Mouse (Mus musculus): Measurements from ENCODE around the gene Vmn2r45.
"Not testable (repeated sequence)": the region's sequence is repeated elsewhere in the genome, so short reads cannot be mapped to it uniquely, and the experiment has no call there.

Vmn2r45 gene

DNA sequence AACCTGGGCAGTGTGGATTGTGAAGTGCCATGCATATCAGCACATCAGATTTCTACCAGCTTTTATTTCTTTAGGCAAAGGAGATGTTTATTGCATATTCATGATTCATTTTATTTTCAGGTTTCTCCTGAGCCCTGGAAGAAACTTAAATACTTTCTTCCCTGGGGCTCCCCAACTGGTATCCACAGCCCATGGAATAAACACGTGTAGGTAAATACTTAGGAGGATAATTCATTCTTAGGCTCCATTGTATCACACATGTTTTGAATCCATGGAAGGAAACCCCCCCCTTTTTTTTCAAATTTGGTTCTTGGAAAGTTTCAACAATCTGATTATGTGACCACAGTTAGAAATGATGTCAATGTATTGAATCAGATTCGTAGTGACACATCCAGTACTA lies at the start of gene Vmn2r45:
Vmn2r45 (minus strand) TSS at position 101 of the 400 bp plus-strand sequence.
- not testable (repeated sequence) for DNase-seq (ENCODE audit: low spot score)
